Mouse (Mus musculus) hindbrain, embryonic 16.5 days (tissue): ENCODE data around the gene Slc6a2. TPM values are rescaled to one million over a fixed set of nuclear protein-coding genes. Genes with fewer than 3 reads are reported as not detected.

Experiments used
- ATAC-seq: fragments of 200-750 bp; cut with Nextera tagmentation; 2 replicates; pipeline ENCODE4 v1.8.0; 2017; ENCODE audit warnings: moderate TSS enrichment, moderate library complexity
- H3K27ac ChIP-seq: fragments of 300-500 bp; sonication (generic); 2 replicates; pipeline ENCODE4 v1.5.1; 2014; ENCODE audit warnings: low read depth, mild to moderate bottlenecking, control low read depth, low read length, moderate library complexity
- H3K27me3 ChIP-seq: fragments of 300-500 bp; sonication (generic); replicated peaks from 2 replicates; pipeline ENCODE4 v1.6.1; 2014; ENCODE audit warnings: low read length; ENCODE audit not compliant: control insufficient read depth, insufficient read depth
- H3K36me3 ChIP-seq: fragments of 300-500 bp; sonication (generic); 2 replicates; pipeline ENCODE4 v1.6.1; 2014; ENCODE audit warnings: mild to moderate bottlenecking, low read length, moderate library complexity, mixed read lengths; ENCODE audit not compliant: control insufficient read depth, insufficient read depth
- H3K4me1 ChIP-seq: fragments of 300-500 bp; sonication (generic); 2 replicates; pipeline ENCODE4 v1.6.1; 2014; ENCODE audit warnings: low read depth, low read length; ENCODE audit not compliant: control insufficient read depth, insufficient read depth
- H3K4me2 ChIP-seq: fragments of 300-500 bp; sonication (generic); 2 replicates; pipeline ENCODE4 v1.6.1; 2014; ENCODE audit warnings: mild to moderate bottlenecking, low read length, control low read depth, moderate library complexity
- H3K4me3 ChIP-seq: fragments of 300-500 bp; sonication (generic); 2 replicates; pipeline ENCODE4 v1.5.1; 2014; ENCODE audit warnings: mild to moderate bottlenecking, low read length, control low read depth, moderate library complexity
- H3K9ac ChIP-seq: fragments of 300-500 bp; sonication (generic); 2 replicates; pipeline ENCODE4 v1.6.1; 2014; ENCODE audit warnings: low read depth, mild to moderate bottlenecking, control low read depth, low read length, moderate library complexity
- H3K9me3 ChIP-seq: fragments of 300-500 bp; sonication (generic); 2 replicates; pipeline ENCODE4 v1.6.1; 2014; ENCODE audit warnings: mild to moderate bottlenecking, low read length, moderate library complexity; ENCODE audit not compliant: control insufficient read depth
- WGBS: fragments of 180-500 bp; shearing (Covaris S2); extraction: QIAGEN DNeasy Blood & Tissue Kit; methylation state at CpG from one replicate; pipeline ENCODE4 v1.1.7; 2014; 5-methylcytosine and 5-hydroxymethylcytosine counted together
- polyA plus RNA-seq: library from polyadenylated mRNA; unstranded; fragments of >200 nt; fragmentation: Nextera tagmentation; extraction: Ambion mirVana; gene quantifications from 2 replicates; pipeline ENCODE4 v1.2.1, GENCODE M21; 2015

Slc6a2 gene
- polyA plus RNA-seq, 1 experiment from 2014 or later = 2.7 TPM

DNA sequence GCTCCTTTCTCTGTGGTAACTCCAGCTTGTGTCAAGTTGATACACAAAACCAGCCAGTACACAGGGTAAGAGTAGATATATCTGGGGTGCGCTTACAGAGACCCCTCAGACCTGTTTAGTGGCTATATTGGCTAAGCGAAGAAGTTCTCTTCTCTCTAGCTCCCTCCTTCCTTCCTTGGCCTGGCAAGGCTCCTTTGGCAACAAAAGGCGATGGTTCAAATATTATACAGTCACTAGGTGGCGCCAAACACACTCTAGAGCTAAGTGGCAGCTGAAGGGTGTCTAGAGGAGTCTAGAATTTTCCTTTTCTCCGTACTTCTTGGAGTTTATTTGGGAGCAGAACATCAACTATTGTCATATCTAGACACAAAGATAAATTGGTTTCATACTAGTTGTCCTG is 50.4 kb downstream of the Slc6a2 start:
- no peak for ATAC-seq
- WGBS = 29% methylated on average over 5 of the region's 5 CpGs
- no peak overlapping the region for H3K4me2 ChIP-seq

DNA sequence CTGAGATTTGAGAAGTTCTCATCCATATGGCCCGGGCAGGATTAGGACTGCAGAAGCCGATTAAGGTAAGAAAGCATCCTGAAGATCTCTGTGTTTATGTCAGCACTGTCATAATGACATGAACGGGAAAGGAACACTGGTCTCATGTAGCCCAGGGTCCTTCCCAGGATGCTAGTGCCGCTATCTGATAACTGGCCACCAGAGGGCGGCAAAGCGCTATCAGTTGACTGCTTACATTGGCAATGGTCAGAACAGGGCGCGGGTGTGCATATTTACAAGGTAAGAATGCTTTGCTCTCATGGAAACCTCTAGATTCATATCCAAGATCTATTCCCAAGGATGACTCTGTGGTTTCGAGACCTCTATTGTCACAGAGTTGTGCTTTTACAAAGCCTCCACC is 51.6 kb downstream of the Slc6a2 start:
- H3K27me3 ChIP-seq = no peaks in the 10 kb centered on the region
- WGBS = 13% methylated on average over 9 of the region's 9 CpGs
- H3K4me1 ChIP-seq = no peaks in the 10 kb centered on the region
- H3K9me3 ChIP-seq = no peaks in the 10 kb centered on the region
- no peak overlapping the region for H3K4me3 ChIP-seq
- ATAC-seq = peak; percentile 85
- H3K27ac ChIP-seq = no peak overlapping the region
- H3K4me2 ChIP-seq = no peak overlapping the region
- H3K9ac ChIP-seq = no peak overlapping the region
- H3K36me3 ChIP-seq = no peaks in the 10 kb centered on the region

More for the DNA sequence above, 50.4 kb downstream of the Slc6a2 start:
- H3K9me3 ChIP-seq = no peaks in the 10 kb centered on the region
- H3K4me3 ChIP-seq = no peak overlapping the region
- H3K9ac ChIP-seq = no peak overlapping the region
- no peaks in the 10 kb centered on the region for H3K36me3 ChIP-seq
- H3K27ac ChIP-seq = no peak overlapping the region
- no peaks in the 10 kb centered on the region for H3K4me1 ChIP-seq
- no peaks in the 10 kb centered on the region for H3K27me3 ChIP-seq

DNA sequence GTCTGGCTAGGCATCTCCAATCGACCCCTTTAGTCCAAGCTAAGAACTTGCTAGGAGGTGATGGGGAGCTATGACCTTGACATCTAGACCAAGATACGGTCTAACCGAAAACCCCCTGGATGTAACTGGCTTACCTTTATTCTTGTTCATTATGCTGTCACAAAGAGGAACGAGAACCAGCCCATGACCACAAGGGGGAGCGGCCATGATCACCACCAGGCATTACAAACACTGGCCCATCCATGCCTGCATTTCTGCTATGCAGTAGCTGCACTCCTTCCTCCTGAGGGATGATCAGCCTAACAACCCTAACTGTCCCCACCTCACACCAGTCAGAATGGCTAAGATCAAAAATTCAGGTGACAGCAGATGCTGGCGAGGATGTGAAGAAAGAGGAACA is 52.3 kb downstream of the Slc6a2 start:
- no peaks in the 10 kb centered on the region for H3K27me3 ChIP-seq
- no peak overlapping the region for H3K27ac ChIP-seq
- no peak overlapping the region for H3K4me2 ChIP-seq
- H3K36me3 ChIP-seq = no peaks in the 10 kb centered on the region
- no peak overlapping the region for H3K4me3 ChIP-seq
- no peaks in the 10 kb centered on the region for H3K4me1 ChIP-seq
- ATAC-seq = no peak
- 76% methylated on average over 6 of the region's 6 CpGs for WGBS
- no peak overlapping the region for H3K9ac ChIP-seq
- H3K9me3 ChIP-seq = no peaks in the 10 kb centered on the region

DNA sequence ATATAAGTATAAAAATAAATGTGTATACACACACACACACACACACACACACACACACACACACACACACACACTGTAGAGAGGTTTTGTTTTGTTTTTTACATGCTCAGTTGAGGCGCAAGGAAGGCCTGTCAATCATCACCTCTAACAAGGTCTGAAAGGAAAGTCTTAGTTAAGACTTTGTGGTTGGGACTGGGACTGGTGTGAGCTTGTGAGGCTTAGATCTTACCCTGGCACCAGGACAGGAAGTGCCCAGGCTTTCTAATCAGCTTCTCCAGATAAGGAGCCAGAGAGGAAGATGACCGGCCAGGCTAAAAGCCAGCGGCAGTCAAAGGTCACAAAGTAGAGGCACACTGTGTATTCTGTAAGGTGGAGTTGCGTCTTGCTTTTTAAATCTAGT is 54.4 kb downstream of the Slc6a2 start:
- no peak for ATAC-seq
- no peaks in the 10 kb centered on the region for H3K9me3 ChIP-seq
- 81% methylated on average over 4 of the region's 4 CpGs for WGBS
- H3K27ac ChIP-seq = no peak overlapping the region
- H3K4me3 ChIP-seq = no peak overlapping the region
- no peaks in the 10 kb centered on the region for H3K27me3 ChIP-seq
- H3K9ac ChIP-seq = no peak overlapping the region
- H3K4me1 ChIP-seq = no peaks in the 10 kb centered on the region
- H3K4me2 ChIP-seq = no peak overlapping the region
- H3K36me3 ChIP-seq = no peaks in the 10 kb centered on the region

DNA sequence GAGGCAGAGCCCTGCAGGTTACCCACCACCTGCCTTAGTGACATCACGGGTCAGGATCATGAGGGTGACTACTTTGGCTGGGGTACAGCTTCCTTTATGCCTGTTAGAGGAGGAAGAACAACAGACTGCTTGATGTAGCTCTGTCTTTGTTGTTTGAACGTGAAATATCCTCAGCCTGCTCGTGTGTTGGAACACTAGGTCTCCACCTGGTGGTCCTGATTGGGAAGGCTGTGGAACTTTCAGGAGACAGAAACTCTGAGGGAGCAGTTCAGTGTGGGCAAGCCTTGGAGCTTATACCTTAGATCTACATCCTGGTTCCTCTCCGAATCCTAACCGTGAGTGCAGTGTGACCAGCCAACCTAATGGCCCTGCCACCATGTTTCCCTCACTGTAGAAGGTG is 61.9 kb downstream of the Slc6a2 start:
- Histone ChIP-seq H3K27ac (no peak overlapping the region), H3K4me2 (no peak overlapping the region), H3K4me3 (no peak overlapping the region), H3K4me1 (no peaks in the 10 kb centered on the region), H3K9ac (no peak overlapping the region), H3K36me3 (no peaks in the 10 kb centered on the region), H3K27me3 (no peaks in the 10 kb centered on the region), H3K9me3 (no peaks in the 10 kb centered on the region)
- WGBS = 69% methylated on average over 5 of the region's 5 CpGs
- ATAC-seq = no peak

DNA sequence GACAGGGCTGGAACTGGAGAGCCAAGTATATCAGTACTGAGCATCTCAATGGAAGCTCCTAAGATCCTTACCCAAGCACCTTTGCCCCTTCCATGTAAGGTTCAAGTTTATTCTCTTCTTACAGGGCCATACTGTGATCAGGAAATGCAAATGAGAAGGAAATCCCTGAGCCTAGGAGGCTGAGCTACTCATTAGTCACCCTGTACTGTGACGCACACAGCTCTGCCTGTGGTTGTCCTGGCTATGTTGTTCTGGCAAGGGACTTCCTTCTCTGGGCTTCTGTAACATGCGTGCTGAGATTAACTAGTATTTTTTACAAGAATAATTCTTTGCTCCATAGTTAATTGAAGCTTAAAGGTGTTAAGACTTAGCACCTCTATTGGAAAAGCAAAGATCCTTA is 70.8 kb downstream of the Slc6a2 start:
- H3K36me3 ChIP-seq = no peaks in the 10 kb centered on the region
- no peak overlapping the region for H3K27ac ChIP-seq
- H3K27me3 ChIP-seq = no peaks in the 10 kb centered on the region
- H3K9me3 ChIP-seq = no peaks in the 10 kb centered on the region
- 70% methylated on average over 2 of the region's 2 CpGs for WGBS
- no peak overlapping the region for H3K4me3 ChIP-seq
- no peak for ATAC-seq
- H3K4me2 ChIP-seq = no peak overlapping the region
- no peaks in the 10 kb centered on the region for H3K4me1 ChIP-seq
- H3K9ac ChIP-seq = no peak overlapping the region

DNA sequence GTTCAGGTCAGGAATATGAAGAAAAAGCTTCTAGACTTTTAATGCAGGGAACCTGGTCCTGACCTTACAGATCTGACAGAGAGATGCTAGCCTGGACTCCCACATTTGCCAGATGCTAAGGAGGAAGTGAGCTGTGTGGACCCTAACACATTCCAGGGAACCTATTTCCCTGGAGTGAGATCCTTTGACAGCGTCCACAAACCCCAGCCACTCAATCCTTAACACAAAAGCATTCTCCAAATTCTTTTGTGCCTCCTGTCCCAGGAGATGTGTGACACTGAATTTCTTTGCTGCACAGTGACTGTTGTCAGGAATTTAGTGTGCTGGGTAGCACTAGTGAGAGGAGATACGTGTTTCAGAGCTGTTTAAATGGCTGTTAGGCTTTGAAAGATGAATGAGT is 79.0 kb downstream of the Slc6a2 start:
- no peak overlapping the region for H3K4me2 ChIP-seq
- H3K4me1 ChIP-seq = no peaks in the 10 kb centered on the region
- H3K9me3 ChIP-seq = no peaks in the 10 kb centered on the region
- no peak for ATAC-seq
- H3K36me3 ChIP-seq = no peaks in the 10 kb centered on the region
- H3K4me3 ChIP-seq = no peak overlapping the region
- H3K27me3 ChIP-seq = no peaks in the 10 kb centered on the region; the same call in 1 of the 2 replicates
- H3K9ac ChIP-seq = no peak overlapping the region
- H3K27ac ChIP-seq = no peak overlapping the region
- 2% methylated on average over 2 of the region's 2 CpGs for WGBS

DNA sequence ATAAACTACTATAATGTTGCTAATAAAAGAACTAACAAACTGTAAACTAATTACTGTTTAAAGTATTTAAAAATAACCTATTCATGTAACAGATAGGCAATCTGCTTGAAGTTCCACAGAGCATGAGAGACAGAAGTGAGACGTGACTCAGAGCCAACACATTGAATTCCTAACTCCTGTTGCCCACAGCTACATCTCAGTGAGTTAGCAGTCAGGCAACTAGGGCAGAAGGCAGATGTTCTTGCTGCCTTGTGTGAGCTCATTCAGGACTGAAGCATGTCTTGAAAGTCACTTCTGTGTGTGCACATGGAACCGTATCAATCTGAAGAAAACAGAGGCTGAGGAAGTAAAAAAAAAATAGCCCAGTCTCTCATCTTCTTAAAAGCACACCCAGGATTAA is 80.4 kb downstream of the Slc6a2 start:
- Histone ChIP-seq H3K36me3 (no peaks in the 10 kb centered on the region), H3K27me3 (no peaks in the 10 kb centered on the region; the same call in 1 of the 2 replicates), H3K4me1 (no peaks in the 10 kb centered on the region), H3K4me2 (no peak overlapping the region), H3K9ac (no peak overlapping the region), H3K9me3 (no peaks in the 10 kb centered on the region), H3K4me3 (no peak overlapping the region), H3K27ac (no peak overlapping the region)
- WGBS = 80% methylated on average over 2 of the region's 2 CpGs
- no peak for ATAC-seq

DNA sequence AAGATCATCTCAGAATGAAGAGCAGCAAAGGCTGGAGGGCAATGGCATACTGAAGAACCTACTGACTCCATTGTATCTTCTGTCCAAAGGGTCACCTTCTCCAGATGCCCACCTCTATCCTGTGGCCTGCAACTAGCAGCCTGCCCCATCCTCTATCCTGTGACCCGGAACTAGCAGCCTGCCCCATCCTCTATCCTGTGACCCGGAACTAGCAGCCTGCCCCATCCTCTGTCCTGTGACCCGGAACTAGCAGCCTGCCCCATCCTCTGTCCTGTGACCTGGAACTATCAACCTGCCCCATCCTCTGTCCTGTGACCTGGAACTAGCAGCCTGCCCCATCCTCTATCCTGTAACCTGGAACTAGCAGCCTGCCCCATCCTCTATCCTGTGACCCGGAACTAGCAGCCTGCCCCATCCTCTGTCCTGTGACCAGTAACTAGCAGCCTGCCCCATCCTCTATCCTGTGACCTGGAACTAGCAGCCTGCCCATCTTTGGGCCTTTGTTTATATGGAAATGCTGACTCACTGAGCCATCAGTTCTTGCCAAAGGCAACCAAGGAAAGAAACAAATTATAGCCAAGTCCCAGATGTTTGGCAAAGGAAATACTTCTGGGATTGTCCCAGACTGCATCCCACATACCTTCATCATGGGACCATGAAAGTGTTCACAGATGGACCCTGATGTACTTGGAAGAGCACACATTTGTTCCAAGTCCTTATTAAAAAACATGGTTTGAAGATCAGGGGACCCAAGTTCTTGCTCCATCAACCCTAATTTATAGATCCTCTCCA is 81.1 kb downstream of the Slc6a2 start:
- H3K36me3 ChIP-seq = no peaks in the 10 kb centered on the region
- no peaks in the 10 kb centered on the region; the same call in 1 of the 2 replicates for H3K27me3 ChIP-seq
- ATAC-seq = no peak
- H3K9ac ChIP-seq = no peak overlapping the region
- no peaks in the 10 kb centered on the region for H3K9me3 ChIP-seq
- 79% methylated on average over 4 of the region's 4 CpGs for WGBS
- H3K4me2 ChIP-seq = no peak overlapping the region
- no peak overlapping the region for H3K4me3 ChIP-seq
- no peak overlapping the region for H3K27ac ChIP-seq
- H3K4me1 ChIP-seq = no peaks in the 10 kb centered on the region
